Mouse (Mus musculus): ENCODE results near the gene Scfd2. TPM values are rescaled to one million over a fixed set of nuclear protein-coding genes. Genes with fewer than 3 reads are reported as not detected.

Gene Scfd2
- polyA plus RNA-seq, 2 experiments = 3.9 to 9.4 TPM

DNA sequence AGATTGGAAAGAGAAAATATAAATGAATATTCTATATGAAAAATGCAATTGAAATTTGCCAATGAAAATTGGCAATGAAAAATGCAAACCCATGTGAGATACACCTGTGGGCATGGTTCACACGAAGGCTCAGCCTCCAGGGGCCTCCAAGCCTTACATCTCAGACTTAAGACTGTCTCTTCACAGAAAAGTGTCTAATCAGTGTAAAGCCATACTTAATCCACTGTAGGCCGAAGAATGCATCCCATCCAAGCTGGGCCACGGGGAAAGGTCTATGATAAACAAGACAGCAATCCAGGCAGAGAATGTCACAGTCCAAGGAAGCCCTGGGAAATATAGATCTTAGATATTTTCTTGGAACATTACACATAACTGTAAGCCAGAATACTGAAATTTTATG is 198.3 kb downstream of the Scfd2 start:
- TF ChIP-seq CTCF (IDR thresholded peaks at IDR 0.05; ENCODE audit: low read depth) = no peak
- TF ChIP-seq EP300 (IDR thresholded peaks at IDR 0.05; ENCODE audit: low read depth) = no peak
- no peaks in the 10 kb centered on the region for H3K9me3 ChIP-seq (ENCODE audit: control insufficient read depth, low read length)
- no peak overlapping the region for H3K4me2 ChIP-seq (ENCODE audit: low read depth)
- no peaks in the 10 kb centered on the region for H3K27me3 ChIP-seq (ENCODE audit: control insufficient read depth, insufficient read depth, low read length)
- no peak overlapping the region for H3K4me3 ChIP-seq (ENCODE audit: insufficient read depth in 1 of 2, low read depth in 2 of 2, low read length in 2 of 2)
- no peak overlapping the region for H3K9ac ChIP-seq (replicated peaks)
- no peak overlapping the region for H3K27ac ChIP-seq
- DNase-seq (ENCODE audit: low read depth in 3 of 3, low spot score in 3 of 3) = no peak
- ATAC-seq (ENCODE audit: insufficient read depth) = no peak
- 53% methylated on average over 3 of the region's 3 CpGs for WGBS (ENCODE audit: insufficient replicate concordance)
- no peaks in the 10 kb centered on the region for H3K4me1 ChIP-seq (replicated peaks; ENCODE audit: control insufficient read depth in 2 of 2, insufficient read depth in 2 of 2, low read length in 1 of 2)
- no peaks in the 10 kb centered on the region for H3K36me3 ChIP-seq (replicated peaks; ENCODE audit: control insufficient read depth, insufficient read depth, low read depth)

DNA sequence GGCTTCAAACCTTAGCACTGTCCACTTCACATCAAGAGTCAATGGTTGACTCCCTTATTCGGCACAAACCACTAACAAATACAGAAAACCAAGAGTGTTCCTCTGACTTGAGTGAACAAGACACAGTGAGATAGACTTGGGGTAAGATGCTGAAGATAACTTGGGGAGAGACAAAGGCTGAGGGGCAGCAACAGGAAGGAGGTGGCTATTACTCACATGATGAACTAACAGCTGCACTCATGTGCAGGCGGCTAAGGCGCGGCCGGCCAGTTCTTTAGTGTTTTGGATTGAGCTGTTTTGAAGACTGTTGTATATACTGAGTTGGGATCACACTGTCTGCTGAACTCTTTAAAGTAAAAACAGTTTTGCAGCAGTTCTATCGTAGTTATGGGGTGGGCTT is 205.3 kb downstream of the Scfd2 start:
- Histone ChIP-seq H3K27me3 (ENCODE audit: control insufficient read depth, insufficient read depth, low read length) (no peaks in the 10 kb centered on the region), H3K4me3 (ENCODE audit: insufficient read depth in 1 of 2, low read depth in 2 of 2, low read length in 2 of 2) (no peak overlapping the region), H3K36me3 (replicated peaks; ENCODE audit: control insufficient read depth, insufficient read depth, low read depth) (no peaks in the 10 kb centered on the region), H3K27ac (no peak overlapping the region), H3K9ac (replicated peaks) (no peak overlapping the region), H3K4me2 (ENCODE audit: low read depth) (no peak overlapping the region), H3K9me3 (ENCODE audit: control insufficient read depth, low read length) (no peaks in the 10 kb centered on the region), H3K4me1 (replicated peaks; ENCODE audit: control insufficient read depth in 2 of 2, insufficient read depth in 2 of 2, low read length in 1 of 2) (no peaks in the 10 kb centered on the region)
- DNase-seq (ENCODE audit: low read depth in 3 of 3, low spot score in 3 of 3) = no peak
- 74% methylated on average over 6 of the region's 6 CpGs for WGBS (ENCODE audit: insufficient replicate concordance)
- ATAC-seq (ENCODE audit: insufficient read depth) = no peak
- TF ChIP-seq EP300 (IDR thresholded peaks at IDR 0.05; ENCODE audit: low read depth) (no peak), CTCF (IDR thresholded peaks at IDR 0.05; ENCODE audit: low read depth) (no peak)

GRCm38 (mm10) chr5:74321010-74321746 is 210.4 kb downstream of the Scfd2 start:
- H3K27ac ChIP-seq = no peak overlapping the region
- no peaks in the 10 kb centered on the region for H3K36me3 ChIP-seq (replicated peaks; ENCODE audit: control insufficient read depth, insufficient read depth, low read depth)
- H3K9ac ChIP-seq (replicated peaks) = no peak overlapping the region
- H3K27me3 ChIP-seq (ENCODE audit: control insufficient read depth, insufficient read depth, low read length) = no peaks in the 10 kb centered on the region
- DNase-seq (ENCODE audit: low read depth in 3 of 3, low spot score in 3 of 3) (no peak), ATAC-seq (ENCODE audit: insufficient read depth) (no peak)
- no peak for TF ChIP-seq EP300 (IDR thresholded peaks at IDR 0.05; ENCODE audit: low read depth)
- TF ChIP-seq CTCF (IDR thresholded peaks at IDR 0.05; ENCODE audit: low read depth) = no peak
- peaks cover 27 to 34% of the 10 kb centered on the region in 2 experiments for H3K4me1 ChIP-seq (replicated peaks; ENCODE audit: control insufficient read depth in 2 of 2, insufficient read depth in 2 of 2, low read length in 1 of 2)
- no peaks in the 10 kb centered on the region for H3K9me3 ChIP-seq (ENCODE audit: control insufficient read depth, low read length)
- no peak overlapping the region for H3K4me3 ChIP-seq (ENCODE audit: insufficient read depth in 1 of 2, low read depth in 2 of 2, low read length in 2 of 2)
- 68% methylated on average over 10 of the region's 10 CpGs for WGBS (ENCODE audit: insufficient replicate concordance)
- no peak overlapping the region for H3K4me2 ChIP-seq (ENCODE audit: low read depth)

DNA sequence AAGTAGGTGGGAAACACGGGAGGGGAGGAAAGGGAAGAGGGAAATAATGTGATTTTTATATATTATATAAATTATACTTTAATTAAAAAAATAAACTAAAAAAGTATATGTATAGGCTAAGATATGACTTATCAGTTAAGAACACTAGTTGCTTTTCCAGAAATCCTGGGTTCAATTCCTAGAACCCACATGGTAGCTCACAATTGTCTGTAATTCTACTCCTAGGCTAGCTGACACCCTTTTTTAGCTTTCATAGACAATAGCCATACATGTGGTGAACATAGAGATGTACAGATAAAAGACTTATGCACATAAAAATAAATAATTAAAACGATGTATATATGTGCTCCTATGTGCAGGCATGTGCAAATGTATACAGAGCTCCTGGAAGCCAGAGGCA is 212.0 kb downstream of the Scfd2 start:
- Histone ChIP-seq H3K9me3 (ENCODE audit: control insufficient read depth, low read length) (no peaks in the 10 kb centered on the region), H3K4me3 (ENCODE audit: insufficient read depth in 1 of 2, low read depth in 2 of 2, low read length in 2 of 2) (no peak overlapping the region), H3K4me1 (replicated peaks; ENCODE audit: control insufficient read depth in 2 of 2, insufficient read depth in 2 of 2, low read length in 1 of 2) (peaks cover 27 to 42% of the 10 kb centered on the region in 2 experiments), H3K4me2 (ENCODE audit: low read depth) (no peak overlapping the region), H3K36me3 (replicated peaks; ENCODE audit: control insufficient read depth, insufficient read depth, low read depth) (no peaks in the 10 kb centered on the region), H3K27ac (no peak overlapping the region), H3K27me3 (ENCODE audit: control insufficient read depth, insufficient read depth, low read length) (no peaks in the 10 kb centered on the region), H3K9ac (replicated peaks) (no peak overlapping the region)
- peak; percentile 36 to 55 (median 47) for DNase-seq (ENCODE audit: low read depth in 3 of 3, low spot score in 3 of 3)
- TF ChIP-seq CTCF (IDR thresholded peaks at IDR 0.05; ENCODE audit: low read depth) (no peak), EP300 (IDR thresholded peaks at IDR 0.05; ENCODE audit: low read depth) (no peak)
- WGBS (ENCODE audit: insufficient replicate concordance) = 57% methylated on average over 2 of the region's 2 CpGs
- peak; percentile 45; the same call in 1 of the 2 replicates for ATAC-seq (ENCODE audit: insufficient read depth)

DNA sequence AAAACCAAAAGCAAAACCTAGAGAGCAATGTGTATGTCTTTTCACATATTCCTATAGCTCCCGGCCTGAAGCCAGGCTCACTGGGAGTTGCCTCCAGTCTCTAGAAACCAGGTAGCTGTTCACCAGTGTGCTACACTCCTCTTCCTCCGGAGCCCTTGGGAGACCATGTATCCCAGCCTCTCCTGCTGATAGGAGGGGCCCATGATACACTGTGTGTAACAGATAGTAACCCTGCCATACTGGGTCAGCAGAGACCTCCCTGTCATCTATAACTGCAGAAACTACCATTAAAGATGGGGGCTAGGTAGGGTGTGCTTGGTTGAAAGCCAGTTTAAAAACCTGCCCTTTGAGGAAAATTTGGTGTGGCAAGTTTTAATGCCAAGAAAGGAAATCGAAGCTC is 214.4 kb downstream of the Scfd2 start:
- no peak overlapping the region for H3K4me3 ChIP-seq (ENCODE audit: insufficient read depth in 1 of 2, low read depth in 2 of 2, low read length in 2 of 2)
- WGBS (ENCODE audit: insufficient replicate concordance) = 48% methylated on average over 3 of the region's 3 CpGs
- H3K9ac ChIP-seq (replicated peaks) = no peak overlapping the region; the same call in 1 of the 2 replicates
- peak overlapping the region; percentile 45 for H3K4me2 ChIP-seq (ENCODE audit: low read depth)
- no peaks in the 10 kb centered on the region for H3K36me3 ChIP-seq (replicated peaks; ENCODE audit: control insufficient read depth, insufficient read depth, low read depth)
- no peaks in the 10 kb centered on the region for H3K27me3 ChIP-seq (ENCODE audit: control insufficient read depth, insufficient read depth, low read length)
- peaks cover 27 to 42% of the 10 kb centered on the region in 2 experiments for H3K4me1 ChIP-seq (replicated peaks; ENCODE audit: control insufficient read depth in 2 of 2, insufficient read depth in 2 of 2, low read length in 1 of 2)
- DNase-seq (ENCODE audit: low read depth in 3 of 3, low spot score in 3 of 3) (peak; percentile 19 to 51 (median 35)), ATAC-seq (ENCODE audit: insufficient read depth) (peak; percentile 94)
- no peaks in the 10 kb centered on the region for H3K9me3 ChIP-seq (ENCODE audit: control insufficient read depth, low read length)
- no peak overlapping the region; the same call in 1 of the 2 replicates for H3K27ac ChIP-seq
- peak; percentile 55 for TF ChIP-seq EP300 (IDR thresholded peaks at IDR 0.05; ENCODE audit: low read depth)
- TF ChIP-seq CTCF (IDR thresholded peaks at IDR 0.05; ENCODE audit: low read depth) = no peak
